Mouse (Mus musculus) embryonic facial prominence, embryonic 14.5 days (tissue): ENCODE data around the gene Klhl35. TPM values are rescaled to one million over a fixed set of nuclear protein-coding genes. Genes with fewer than 3 reads are reported as not detected.

ENCODE experiments used
- ATAC-seq: fragments of 200-750 bp; cut with Nextera tagmentation; 2 replicates; pipeline ENCODE4 v1.8.0; 2017; ENCODE audit warnings: low read depth, moderate number of reproducible peaks, moderate TSS enrichment
- DNase-seq: peaks from one replicate; pipeline ENCODE4 v3.0.0-alpha.2; 2015; ENCODE audit warnings: low spot score
- H3K27ac ChIP-seq: fragments of 300-500 bp; sonication (generic); replicated peaks from 2 replicates; pipeline ENCODE4 v1.5.1; 2014; ENCODE audit warnings: low read depth, mild to moderate bottlenecking, low read length, moderate library complexity
- H3K27me3 ChIP-seq: fragments of 300-500 bp; sonication (generic); replicated peaks from 2 replicates; pipeline ENCODE4 v1.6.1; 2014; ENCODE audit warnings: low read length; ENCODE audit not compliant: control insufficient read depth, insufficient read depth
- H3K36me3 ChIP-seq: fragments of 300-500 bp; sonication (generic); 2 replicates; pipeline ENCODE4 v1.6.1; 2014; ENCODE audit warnings: low read length, mixed read lengths; ENCODE audit not compliant: control insufficient read depth, insufficient read depth
- H3K4me1 ChIP-seq: fragments of 300-500 bp; sonication (generic); 2 replicates; pipeline ENCODE4 v1.6.1; 2014; ENCODE audit warnings: antibody characterized with exemption, low read length; ENCODE audit not compliant: control insufficient read depth, insufficient read depth
- H3K4me2 ChIP-seq: fragments of 300-500 bp; sonication (generic); 2 replicates; pipeline ENCODE4 v1.6.1; 2014; ENCODE audit warnings: low read depth, mild to moderate bottlenecking, low read length, moderate library complexity, mixed read lengths
- H3K4me3 ChIP-seq: fragments of 300-500 bp; sonication (generic); 2 replicates; pipeline ENCODE4 v1.5.1; 2014; ENCODE audit warnings: low read depth, mild to moderate bottlenecking, low read length
- H3K9ac ChIP-seq: fragments of 300-500 bp; sonication (generic); 2 replicates; pipeline ENCODE4 v1.6.1; 2014; ENCODE audit warnings: low read depth, mild to moderate bottlenecking, low read length, moderate library complexity, mixed read lengths
- H3K9me3 ChIP-seq: fragments of 300-500 bp; sonication (generic); 2 replicates; pipeline ENCODE4 v1.6.1; 2016; ENCODE audit warnings: low read length; ENCODE audit not compliant: control insufficient read depth
- WGBS: fragments of 180-500 bp; shearing (Covaris S2); extraction: QIAGEN DNeasy Blood & Tissue Kit; methylation state at CpG from one replicate; pipeline ENCODE4 v1.1.7; 2014; 5-methylcytosine and 5-hydroxymethylcytosine counted together
- polyA plus RNA-seq: library from polyadenylated mRNA; unstranded; fragments of >200 nt; fragmentation: Nextera tagmentation; extraction: Ambion mirVana; gene quantifications from 2 replicates; pipeline ENCODE4 v1.2.1, GENCODE M21; 2014

Klhl35 gene
- polyA plus RNA-seq, 1 experiment from 2014 or later: 0.74 TPM

DNA sequence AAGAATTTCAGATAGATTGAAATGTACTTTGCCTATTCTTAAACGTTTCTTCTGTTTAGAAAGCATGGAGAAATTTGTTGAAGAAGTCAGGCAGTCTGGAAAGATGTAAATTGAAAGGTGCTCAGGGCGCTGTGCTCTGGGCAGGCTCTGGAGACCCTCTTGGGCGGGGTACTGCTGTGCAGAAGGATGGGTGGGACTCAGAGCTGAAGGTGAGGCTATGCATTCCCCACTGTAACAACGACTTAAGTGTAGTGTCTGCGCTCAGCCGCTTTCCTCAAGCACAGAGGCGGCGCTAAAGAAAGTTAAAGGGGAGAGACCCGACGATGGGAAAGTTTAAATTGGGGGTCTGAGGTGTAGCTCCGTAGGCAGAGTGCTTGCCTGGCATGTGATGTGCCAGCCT, 35.6 kb upstream of the Klhl35 start:
- Histone ChIP-seq H3K4me3 (no peak overlapping the region), H3K4me2 (no peak overlapping the region), H3K36me3 (no peaks in the 10 kb centered on the region), H3K9ac (no peak overlapping the region), H3K27me3 (no peaks in the 10 kb centered on the region), H3K9me3 (no peaks in the 10 kb centered on the region), H3K27ac (0 out of 2 replicates have a peak overlapping the region, but pooled peaks have one; percentile 2), H3K4me1 (peaks cover 9% of the 10 kb centered on the region)
- no peak for ATAC-seq
- 66% methylated on average over 11 of the region's 11 CpGs for WGBS
- no peak for DNase-seq

DNA sequence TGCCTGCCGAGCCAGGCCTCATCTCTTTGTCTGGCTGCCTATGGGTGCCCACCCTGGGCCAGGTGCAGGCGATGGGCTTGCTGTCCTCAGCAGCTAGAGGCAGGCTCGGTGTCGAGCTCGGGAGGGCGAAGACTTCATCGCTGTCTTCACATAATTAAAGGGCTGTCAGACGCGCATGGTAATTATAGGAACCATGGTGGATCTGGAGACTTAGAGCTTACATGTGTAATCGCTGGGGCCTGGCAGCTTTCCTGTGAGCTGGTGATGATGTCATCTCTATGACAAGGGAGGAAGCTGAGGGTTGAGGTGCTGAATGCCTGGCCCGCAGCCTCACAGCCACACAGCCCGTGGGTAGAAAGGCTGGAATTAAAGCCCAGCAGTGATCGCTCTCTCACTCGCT, 33.6 kb upstream of the Klhl35 start:
- ATAC-seq: peak; percentile 55
- Histone ChIP-seq H3K4me3 (no peak overlapping the region), H3K36me3 (no peaks in the 10 kb centered on the region), H3K27ac (peak overlapping the region; percentile 21; the same call in 1 of the 2 replicates), H3K4me1 (peaks cover 12% of the 10 kb centered on the region), H3K27me3 (no peaks in the 10 kb centered on the region), H3K9ac (no peak overlapping the region; the same call in 1 of the 2 replicates), H3K4me2 (0 out of 2 replicates have a peak overlapping the region, but pooled peaks have one; percentile 15), H3K9me3 (no peaks in the 10 kb centered on the region)
- peak; percentile 77 for DNase-seq
- WGBS: 58% methylated on average over 13 of the region's 14 CpGs

DNA sequence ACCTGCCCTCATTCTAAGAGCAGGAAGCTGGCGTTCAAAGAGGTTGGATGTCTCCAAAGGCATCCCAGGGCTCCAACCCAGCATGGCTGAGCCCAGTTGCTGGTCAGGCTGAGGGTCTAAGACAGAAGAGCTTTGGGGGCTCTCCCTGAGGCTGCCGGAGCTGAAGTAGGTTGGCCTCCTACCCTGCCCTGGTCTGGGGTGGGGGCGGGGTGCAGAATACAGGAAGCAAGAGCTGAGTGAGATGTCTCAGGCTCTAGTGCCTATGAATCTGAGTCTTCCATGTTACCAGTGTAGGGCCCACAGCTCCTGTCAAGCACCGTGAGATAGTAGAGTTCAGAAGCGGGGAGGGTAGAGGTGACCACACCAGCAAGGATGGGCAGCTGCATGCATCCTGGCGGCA, 32.9 kb upstream of the Klhl35 start:
- no peak overlapping the region for H3K4me2 ChIP-seq
- WGBS: 81% methylated on average over 6 of the region's 6 CpGs
- no peak for ATAC-seq
- no peaks in the 10 kb centered on the region for H3K36me3 ChIP-seq
- no peak overlapping the region for H3K27ac ChIP-seq
- no peak for DNase-seq
- H3K4me1 ChIP-seq: peaks cover 12% of the 10 kb centered on the region
- no peak overlapping the region for H3K4me3 ChIP-seq
- H3K9me3 ChIP-seq: no peaks in the 10 kb centered on the region
- no peak overlapping the region for H3K9ac ChIP-seq
- H3K27me3 ChIP-seq: no peaks in the 10 kb centered on the region

DNA sequence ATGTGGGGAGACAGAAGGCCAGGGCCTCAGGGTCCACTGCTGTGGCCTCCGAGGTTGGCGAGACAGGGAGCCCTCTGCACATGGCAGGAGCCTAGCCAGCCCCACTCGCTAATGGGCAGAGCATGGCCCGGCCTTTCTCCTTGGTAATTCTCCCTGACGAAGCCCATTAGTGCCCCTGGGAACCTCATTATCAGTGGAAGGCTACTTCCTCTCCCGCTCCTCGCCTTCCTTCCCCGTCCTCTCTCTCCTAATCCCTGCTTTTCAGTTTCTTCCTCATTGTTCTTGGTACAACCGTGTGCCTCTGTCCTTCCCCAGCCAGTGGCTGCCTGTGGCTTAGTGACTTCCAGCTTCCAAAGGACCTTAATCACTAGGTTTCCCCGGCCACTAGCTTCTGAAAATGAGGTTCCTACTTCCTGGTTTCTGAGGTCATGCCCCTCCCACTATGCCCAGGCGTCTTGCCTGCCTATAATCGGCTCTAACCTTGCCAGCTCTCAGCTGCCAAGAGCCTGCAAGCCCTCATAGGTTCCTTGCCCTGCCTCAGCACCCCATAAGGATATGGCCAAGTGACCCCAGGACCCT, 31.0 kb upstream of the Klhl35 start:
- no peak overlapping the region for H3K27ac ChIP-seq
- no peak overlapping the region for H3K4me2 ChIP-seq
- ATAC-seq (no peak), DNase-seq (no peak)
- no peaks in the 10 kb centered on the region for H3K27me3 ChIP-seq
- 0 out of 2 replicates have a peak overlapping the region, but pooled peaks have one; percentile 6 for H3K9ac ChIP-seq
- no peaks in the 10 kb centered on the region for H3K36me3 ChIP-seq
- no peak overlapping the region for H3K4me3 ChIP-seq
- WGBS: 44% methylated on average over 12 of the region's 12 CpGs
- no peaks in the 10 kb centered on the region for H3K9me3 ChIP-seq
- H3K4me1 ChIP-seq: peaks cover 12% of the 10 kb centered on the region; the same call in 1 of the 2 replicates

DNA sequence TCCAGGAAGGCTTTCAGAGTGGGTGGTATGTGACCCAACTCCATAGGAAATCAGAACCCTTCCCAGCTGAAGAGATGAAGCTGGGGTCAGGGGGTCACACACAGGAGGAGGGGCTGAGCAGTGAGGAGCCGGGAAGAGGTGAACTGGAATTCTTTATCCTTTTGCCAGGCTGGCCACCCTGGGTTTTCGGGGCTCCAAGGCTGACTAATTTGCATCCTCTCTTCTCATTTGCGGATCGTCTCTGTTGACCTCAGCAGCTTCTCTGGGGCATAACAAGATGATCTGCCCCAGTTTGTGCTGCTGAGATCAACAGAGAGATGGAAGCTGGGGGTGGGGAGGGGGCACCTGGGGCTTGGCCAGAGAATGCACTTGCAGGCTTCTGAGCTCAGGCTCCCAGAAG, 29.3 kb upstream of the Klhl35 start:
- H3K4me2 ChIP-seq: no peak overlapping the region
- no peak overlapping the region for H3K9ac ChIP-seq
- H3K4me3 ChIP-seq: no peak overlapping the region
- no peaks in the 10 kb centered on the region for H3K36me3 ChIP-seq
- 3% methylated on average over 4 of the region's 4 CpGs for WGBS
- H3K9me3 ChIP-seq: no peaks in the 10 kb centered on the region
- peaks cover 17% of the 10 kb centered on the region for H3K4me1 ChIP-seq
- H3K27me3 ChIP-seq: no peaks in the 10 kb centered on the region
- no peak for DNase-seq
- ATAC-seq: no peak
- no peak overlapping the region for H3K27ac ChIP-seq

DNA sequence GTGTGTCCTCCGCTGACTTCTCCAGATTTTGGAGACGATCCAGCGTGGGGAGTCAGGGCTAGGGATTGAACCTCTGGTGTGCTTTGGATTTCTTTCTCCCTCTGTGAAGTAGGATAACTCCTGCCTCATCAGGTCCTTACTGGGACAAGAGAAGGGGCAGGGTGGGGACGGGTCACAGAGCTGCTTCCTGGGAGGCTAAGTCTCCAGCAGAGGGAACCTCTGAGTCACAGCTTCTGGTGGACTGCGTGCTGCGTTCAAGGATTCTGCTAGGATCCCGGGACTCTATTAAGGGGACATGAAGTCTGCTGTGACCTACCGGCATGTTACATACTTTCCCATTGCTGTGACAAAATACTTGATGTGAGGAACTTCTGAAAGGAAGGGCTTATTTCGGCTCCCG, 26.9 kb upstream of the Klhl35 start:
- Histone ChIP-seq H3K4me1 (peaks cover 14% of the 10 kb centered on the region), H3K27me3 (no peaks in the 10 kb centered on the region), H3K9me3 (no peaks in the 10 kb centered on the region), H3K4me3 (no peak overlapping the region), H3K36me3 (no peaks in the 10 kb centered on the region), H3K4me2 (no peak overlapping the region), H3K27ac (no peak overlapping the region), H3K9ac (no peak overlapping the region)
- ATAC-seq (no peak), DNase-seq (no peak)
- WGBS: 71% methylated on average over 10 of the region's 10 CpGs

DNA sequence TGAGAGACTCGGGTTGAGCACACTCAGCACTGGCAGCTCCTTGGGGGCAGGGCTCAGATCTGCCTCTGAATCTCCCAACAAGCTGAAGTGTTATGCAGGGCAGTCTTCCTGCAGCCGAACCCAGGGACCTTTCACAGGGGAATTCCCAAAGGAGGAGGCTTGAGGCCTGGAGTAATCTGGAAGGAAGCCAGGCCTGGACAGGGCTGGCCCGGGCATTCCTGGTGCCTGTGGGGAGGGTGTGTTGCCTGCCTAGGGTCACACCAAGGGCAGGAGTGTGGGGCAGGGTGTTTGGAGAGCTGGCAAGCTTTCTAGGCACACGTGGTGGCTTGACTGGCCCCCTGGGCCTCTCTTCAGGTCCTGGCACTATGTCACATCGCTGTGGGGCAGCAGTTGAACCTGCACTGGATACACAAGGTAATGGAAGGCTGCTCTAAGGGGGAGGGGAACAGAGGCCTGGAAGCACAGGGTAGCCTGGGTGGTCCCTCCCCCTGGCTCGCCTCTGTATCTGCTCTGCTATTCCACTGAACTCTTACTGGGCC, 24.2 kb upstream of the Klhl35 start:
- Histone ChIP-seq H3K4me3 (no peak overlapping the region), H3K9ac (peak overlapping the region; percentile 16; the same call in 1 of the 2 replicates), H3K27me3 (no peaks in the 10 kb centered on the region), H3K4me2 (no peak overlapping the region), H3K27ac (no peak overlapping the region; the same call in 1 of the 2 replicates), H3K36me3 (no peaks in the 10 kb centered on the region), H3K4me1 (peaks cover 14% of the 10 kb centered on the region), H3K9me3 (no peaks in the 10 kb centered on the region)
- WGBS: 16% methylated on average over 5 of the region's 6 CpGs
- DNase-seq (peak; percentile 63), ATAC-seq (peak; percentile 31)

DNA sequence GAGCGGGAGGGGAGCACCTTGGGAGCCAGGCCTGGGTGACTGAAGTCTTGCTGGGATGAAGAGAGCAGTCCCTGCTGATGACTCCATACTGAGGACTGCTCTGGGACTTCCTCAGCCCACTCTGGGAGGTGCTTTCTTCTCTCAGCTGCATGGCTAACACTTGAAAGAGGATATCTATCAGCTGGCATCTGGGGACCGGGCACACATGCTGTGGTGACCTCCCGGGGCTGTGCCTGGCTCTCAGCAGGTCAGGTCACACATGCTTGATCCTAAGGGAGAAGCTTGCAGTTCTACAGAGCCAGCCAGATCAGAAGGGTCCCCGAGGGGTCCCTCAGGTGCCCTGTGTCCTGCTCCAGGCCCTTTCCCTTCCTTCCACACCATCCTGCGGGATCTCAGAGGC, 22.6 kb upstream of the Klhl35 start:
- H3K27ac ChIP-seq: no peak overlapping the region
- no peak overlapping the region for H3K4me2 ChIP-seq
- H3K9me3 ChIP-seq: no peaks in the 10 kb centered on the region
- H3K36me3 ChIP-seq: no peaks in the 10 kb centered on the region
- WGBS: 53% methylated on average over 5 of the region's 5 CpGs
- no peak overlapping the region for H3K9ac ChIP-seq
- H3K4me3 ChIP-seq: no peak overlapping the region
- DNase-seq (no peak), ATAC-seq (no peak)
- peaks cover 12% of the 10 kb centered on the region for H3K4me1 ChIP-seq
- no peaks in the 10 kb centered on the region for H3K27me3 ChIP-seq

DNA sequence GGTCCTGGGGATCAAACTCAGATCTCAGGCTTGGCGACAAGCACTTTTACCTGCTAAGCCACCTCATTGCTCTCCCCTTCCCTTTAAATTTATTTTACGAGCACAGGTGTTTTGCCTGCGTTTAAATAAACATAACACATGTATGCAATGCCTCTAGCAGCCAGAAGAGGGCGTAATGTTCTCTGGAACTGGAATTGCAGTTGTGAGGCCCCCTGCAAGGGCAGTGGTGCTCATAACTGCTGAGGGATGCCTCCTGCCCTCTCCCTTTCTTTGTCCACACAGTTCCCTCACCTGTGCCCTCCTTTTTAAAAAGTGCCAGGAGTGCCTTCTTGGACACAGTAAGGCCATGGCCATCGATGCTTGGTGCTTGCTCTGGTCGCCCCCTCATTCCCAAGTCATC, 21.8 kb upstream of the Klhl35 start:
- DNase-seq (no peak), ATAC-seq (no peak)
- Histone ChIP-seq H3K9me3 (no peaks in the 10 kb centered on the region), H3K9ac (no peak overlapping the region), H3K4me1 (peaks cover 12% of the 10 kb centered on the region), H3K27ac (no peak overlapping the region), H3K4me3 (no peak overlapping the region), H3K4me2 (no peak overlapping the region), H3K36me3 (no peaks in the 10 kb centered on the region), H3K27me3 (no peaks in the 10 kb centered on the region)
- 65% methylated on average over 6 of the region's 6 CpGs for WGBS
